Mouse (Mus musculus) ovary, postnatal 10 days (tissue): ENCODE measurements around the gene Kctd2.

Experiments used
- DNase-seq: peaks from one replicate; pipeline ENCODE4 v3.0.0; 2022; ENCODE audit warnings: low spot score

Kctd2 gene

GRCm38 (mm10) chr11:115400630-115401391 lies 19.1 kb upstream of the Kctd2 start:
- no peak for DNase-seq

- peak; percentile 73 for DNase-seq
Measured at GRCm38 (mm10) chr11:115403338-115404124, 16.4 kb upstream of the Kctd2 start, which contains the start of gene Mrpl58. Mrpl58 (plus strand) TSS chr11:115403752.

- no peak for DNase-seq
Measured at GRCm38 (mm10) chr11:115405723-115406122, 14.2 kb upstream of the Kctd2 start.

- DNase-seq: no peak
Measured at GRCm38 (mm10) chr11:115406858-115407401, 13.0 kb upstream of the Kctd2 start.

GRCm38 (mm10) chr11:115408266-115408920 lies 11.5 kb upstream of the Kctd2 start:
- DNase-seq: no peak

- DNase-seq: no peak
Measured at GRCm38 (mm10) chr11:115409556-115409955, 10.4 kb upstream of the Kctd2 start.

GRCm38 (mm10) chr11:115420336-115421190 lies 635 bp downstream of the Kctd2 start:
- peak; percentile 51 for DNase-seq

- no peak for DNase-seq
Measured at GRCm38 (mm10) chr11:115421328-115421727, 1.4 kb downstream of the Kctd2 start.

GRCm38 (mm10) chr11:115421972-115422371 lies 2.0 kb downstream of the Kctd2 start:
- DNase-seq: no peak

GRCm38 (mm10) chr11:115423091-115423490 lies 3.2 kb downstream of the Kctd2 start:
- DNase-seq: no peak

- no peak for DNase-seq
Measured at GRCm38 (mm10) chr11:115424666-115425065, 4.7 kb downstream of the Kctd2 start.

GRCm38 (mm10) chr11:115425671-115426070 lies 5.7 kb downstream of the Kctd2 start:
- no peak for DNase-seq

GRCm38 (mm10) chr11:115427482-115428331 lies 7.8 kb downstream of the Kctd2 start:
- DNase-seq: no peak

- DNase-seq: no peak
Measured at GRCm38 (mm10) chr11:115429307-115429706, 9.4 kb downstream of the Kctd2 start.

- DNase-seq: no peak
Measured at GRCm38 (mm10) chr11:115430561-115430960, 10.6 kb downstream of the Kctd2 start.

- no peak for DNase-seq
Measured at GRCm38 (mm10) chr11:115432814-115433213, 12.9 kb downstream of the Kctd2 start.

- DNase-seq: no peak
Measured at GRCm38 (mm10) chr11:115433342-115433741, 13.4 kb downstream of the Kctd2 start.

GRCm38 (mm10) chr11:115435596-115436337 lies 15.8 kb downstream of the Kctd2 start:
- no peak for DNase-seq

GRCm38 (mm10) chr11:115437571-115438122 lies 17.7 kb downstream of the Kctd2 start:
- DNase-seq: no peak
